Mouse (Mus musculus): ENCODE data around the gene Cfap73. TPM values are rescaled to one million over a fixed set of nuclear protein-coding genes. Genes with fewer than 3 reads are reported as not detected.

The Cfap73 gene
- polyA plus RNA-seq, 1 experiment: 0.15 TPM

DNA sequence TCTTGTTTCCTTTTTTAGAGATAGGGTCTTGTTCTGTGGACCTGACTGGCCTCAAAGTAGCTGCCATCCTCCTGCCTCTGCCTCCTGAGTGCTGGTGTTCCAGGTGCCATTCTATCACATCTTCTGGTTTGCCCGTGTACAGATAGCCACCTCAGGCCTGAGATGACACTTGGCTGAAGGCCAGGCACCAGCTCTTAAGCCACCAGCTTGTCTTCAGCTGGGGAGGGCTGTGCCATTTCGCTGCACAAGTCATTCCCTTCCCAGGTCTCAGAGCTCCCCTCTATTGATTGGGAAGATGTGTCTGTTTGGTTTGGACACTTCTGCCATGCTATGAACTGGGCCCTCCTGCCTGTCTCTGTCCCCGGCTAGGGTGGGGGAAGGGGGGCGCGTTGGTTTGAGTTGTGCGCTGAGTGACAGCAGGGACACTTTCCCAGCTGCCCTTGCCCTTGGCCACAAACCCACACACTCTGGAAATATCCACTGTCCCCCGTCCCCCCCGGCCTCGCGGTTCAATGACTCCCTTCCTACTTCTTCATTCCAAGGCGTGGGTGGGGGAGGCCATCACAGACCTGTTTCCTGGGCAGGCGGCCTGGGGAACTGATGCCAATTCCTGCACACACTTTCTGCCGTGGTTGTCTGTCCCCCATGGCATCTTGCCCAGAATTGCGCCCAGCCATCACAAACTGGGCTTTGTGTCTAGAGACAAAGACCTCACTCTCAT is 9.5 kb upstream of the Cfap73 start:
- no peaks in the 10 kb centered on the region for H3K27me3 ChIP-seq (ENCODE audit: control insufficient read depth, insufficient read depth, low read length)
- no peaks in the 10 kb centered on the region for H3K36me3 ChIP-seq (ENCODE audit: control insufficient read depth, insufficient read depth, low read length)
- no peak for DNase-seq
- no peak overlapping the region for H3K27ac ChIP-seq (ENCODE audit: control insufficient read depth, insufficient read depth, low read length)
- 39% methylated on average over 14 of the region's 14 CpGs for WGBS
- no peak for TF ChIP-seq CTCF (IDR thresholded peaks at IDR 0.05; ENCODE audit: borderline replicate concordance, control insufficient read depth, extremely low read depth, insufficient read depth, low read length, poor library complexity)
- no peak for TF ChIP-seq POLR2A (IDR thresholded peaks at IDR 0.05; ENCODE audit: control insufficient read depth, extremely low read depth, insufficient read depth, low read length, poor library complexity)
- no peak overlapping the region for H3K4me3 ChIP-seq (ENCODE audit: control insufficient read depth, insufficient read depth, low read length)
- H3K4me1 ChIP-seq (replicated peaks; ENCODE audit: control insufficient read depth, insufficient read depth, low read length): peaks cover 29% of the 10 kb centered on the region

DNA sequence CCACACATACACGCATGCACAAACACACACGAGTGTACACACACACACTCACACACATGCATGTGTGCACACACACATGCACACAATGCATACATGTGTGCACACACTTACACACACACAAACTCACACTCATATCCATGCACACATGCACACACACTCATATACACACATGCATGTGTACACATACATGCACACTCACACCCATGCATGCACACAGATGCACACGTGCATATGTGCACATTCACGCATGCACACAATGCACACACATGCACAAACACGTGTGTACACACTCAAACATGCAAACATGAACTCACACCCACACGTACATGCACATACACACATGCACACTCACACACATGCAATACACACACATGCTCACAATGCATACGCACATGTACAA is 6.1 kb upstream of the Cfap73 start:
- WGBS: 97% methylated on average over 7 of the region's 7 CpGs
- peaks cover 7% of the 10 kb centered on the region for H3K4me1 ChIP-seq (replicated peaks; ENCODE audit: control insufficient read depth, insufficient read depth, low read length)
- no peaks in the 10 kb centered on the region for H3K27me3 ChIP-seq (ENCODE audit: control insufficient read depth, insufficient read depth, low read length)

DNA sequence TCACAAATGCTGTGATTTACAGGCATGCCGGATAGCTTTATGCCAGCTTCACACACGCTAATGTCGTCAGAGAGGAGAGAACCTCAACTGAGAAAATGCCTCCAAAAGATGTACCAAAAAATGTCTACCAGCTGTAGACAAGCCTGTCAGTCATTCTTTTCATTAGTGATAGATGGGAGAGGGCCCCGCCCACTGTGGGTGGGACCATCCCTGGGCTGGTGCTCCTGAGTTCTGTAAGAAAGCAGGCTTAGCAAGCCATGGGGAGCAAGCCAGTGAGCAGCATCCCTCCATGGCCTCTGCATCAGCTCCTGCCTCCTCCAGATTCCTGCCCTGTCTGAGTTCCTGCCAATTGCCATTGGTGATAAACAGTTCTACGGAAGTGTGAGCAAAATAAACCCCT is 1.6 kb upstream of the Cfap73 start:
- 94% methylated on average over 5 of the region's 5 CpGs for WGBS
- TF ChIP-seq POLR2A (IDR thresholded peaks at IDR 0.05; ENCODE audit: control insufficient read depth, extremely low read depth, insufficient read depth, low read length, poor library complexity) (no peak), CTCF (IDR thresholded peaks at IDR 0.05; ENCODE audit: borderline replicate concordance, control insufficient read depth, extremely low read depth, insufficient read depth, low read length, poor library complexity) (no peak)
- Histone ChIP-seq H3K27me3 (ENCODE audit: control insufficient read depth, insufficient read depth, low read length) (no peaks in the 10 kb centered on the region), H3K27ac (ENCODE audit: control insufficient read depth, insufficient read depth, low read length) (no peak overlapping the region), H3K4me3 (ENCODE audit: control insufficient read depth, insufficient read depth, low read length) (no peak overlapping the region), H3K4me1 (replicated peaks; ENCODE audit: control insufficient read depth, insufficient read depth, low read length) (peaks cover 8% of the 10 kb centered on the region), H3K36me3 (ENCODE audit: control insufficient read depth, insufficient read depth, low read length) (no peaks in the 10 kb centered on the region)
- DNase-seq: no peak

More for the DNA sequence above, 6.1 kb upstream of the Cfap73 start:
- no peak overlapping the region for H3K4me3 ChIP-seq (ENCODE audit: control insufficient read depth, insufficient read depth, low read length)
- DNase-seq: no peak
- no peak for TF ChIP-seq CTCF (IDR thresholded peaks at IDR 0.05; ENCODE audit: borderline replicate concordance, control insufficient read depth, extremely low read depth, insufficient read depth, low read length, poor library complexity)
- TF ChIP-seq POLR2A (IDR thresholded peaks at IDR 0.05; ENCODE audit: control insufficient read depth, extremely low read depth, insufficient read depth, low read length, poor library complexity): no peak
- no peaks in the 10 kb centered on the region for H3K36me3 ChIP-seq (ENCODE audit: control insufficient read depth, insufficient read depth, low read length)
- H3K27ac ChIP-seq (ENCODE audit: control insufficient read depth, insufficient read depth, low read length): no peak overlapping the region

DNA sequence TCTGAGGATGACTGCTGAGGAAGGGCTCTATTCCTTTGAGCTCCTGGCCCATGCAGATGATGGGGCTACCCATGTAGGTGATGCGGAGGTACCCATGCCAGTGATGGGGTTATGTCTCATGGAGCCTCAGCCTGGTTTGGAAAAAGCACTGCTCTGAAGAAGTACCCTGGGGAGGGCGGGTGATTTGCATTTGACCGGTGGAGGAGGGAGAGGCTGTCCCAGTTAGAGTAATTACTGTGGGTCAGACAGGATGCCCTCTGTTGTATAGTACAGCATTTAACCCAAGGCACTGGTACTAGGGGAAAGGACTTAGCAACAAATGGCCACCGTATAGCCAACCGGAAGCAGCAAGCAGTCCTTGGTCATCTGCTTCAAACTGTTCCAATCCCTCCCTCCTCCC is 825 bp upstream of the Cfap73 start:
- DNase-seq: no peak
- Histone ChIP-seq H3K4me3 (ENCODE audit: control insufficient read depth, insufficient read depth, low read length) (no peak overlapping the region), H3K36me3 (ENCODE audit: control insufficient read depth, insufficient read depth, low read length) (no peaks in the 10 kb centered on the region), H3K4me1 (replicated peaks; ENCODE audit: control insufficient read depth, insufficient read depth, low read length) (peaks cover 16% of the 10 kb centered on the region), H3K27ac (ENCODE audit: control insufficient read depth, insufficient read depth, low read length) (no peak overlapping the region), H3K27me3 (ENCODE audit: control insufficient read depth, insufficient read depth, low read length) (no peaks in the 10 kb centered on the region)
- 64% methylated on average over 5 of the region's 5 CpGs for WGBS
- no peak for TF ChIP-seq POLR2A (IDR thresholded peaks at IDR 0.05; ENCODE audit: control insufficient read depth, extremely low read depth, insufficient read depth, low read length, poor library complexity)
- TF ChIP-seq CTCF (IDR thresholded peaks at IDR 0.05; ENCODE audit: borderline replicate concordance, control insufficient read depth, extremely low read depth, insufficient read depth, low read length, poor library complexity): no peak

DNA sequence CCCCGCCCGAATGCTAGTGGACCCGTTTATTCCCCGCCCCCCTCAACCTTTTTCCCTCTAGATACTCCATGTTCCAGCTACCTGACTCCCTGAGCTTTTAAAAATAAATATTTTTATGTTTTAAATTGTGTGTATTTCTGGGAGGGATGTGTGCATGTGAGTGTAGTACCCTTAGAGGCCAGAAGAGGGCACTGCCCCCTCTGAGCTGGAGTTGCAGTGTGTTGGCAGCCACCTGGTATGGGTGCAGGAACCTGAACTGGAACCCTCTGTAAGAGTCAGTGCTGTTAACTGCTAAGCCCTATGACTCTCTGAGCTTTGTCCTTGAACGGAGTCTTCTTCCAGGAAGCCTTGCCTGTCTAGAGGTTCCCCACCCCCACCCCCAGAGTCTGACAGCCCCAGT is 2.1 kb downstream of the Cfap73 start:
- Histone ChIP-seq H3K27me3 (ENCODE audit: control insufficient read depth, insufficient read depth, low read length) (no peaks in the 10 kb centered on the region), H3K4me3 (ENCODE audit: control insufficient read depth, insufficient read depth, low read length) (no peak overlapping the region), H3K27ac (ENCODE audit: control insufficient read depth, insufficient read depth, low read length) (no peak overlapping the region), H3K4me1 (replicated peaks; ENCODE audit: control insufficient read depth, insufficient read depth, low read length) (peaks cover 39% of the 10 kb centered on the region), H3K36me3 (ENCODE audit: control insufficient read depth, insufficient read depth, low read length) (peaks cover 13% of the 10 kb centered on the region)
- TF ChIP-seq CTCF (IDR thresholded peaks at IDR 0.05; ENCODE audit: borderline replicate concordance, control insufficient read depth, extremely low read depth, insufficient read depth, low read length, poor library complexity) (peak; percentile 30; the same call in 1 of the 2 replicates), POLR2A (IDR thresholded peaks at IDR 0.05; ENCODE audit: control insufficient read depth, extremely low read depth, insufficient read depth, low read length, poor library complexity) (no peak)
- WGBS: 93% methylated on average over 5 of the region's 5 CpGs
- DNase-seq: no peak

DNA sequence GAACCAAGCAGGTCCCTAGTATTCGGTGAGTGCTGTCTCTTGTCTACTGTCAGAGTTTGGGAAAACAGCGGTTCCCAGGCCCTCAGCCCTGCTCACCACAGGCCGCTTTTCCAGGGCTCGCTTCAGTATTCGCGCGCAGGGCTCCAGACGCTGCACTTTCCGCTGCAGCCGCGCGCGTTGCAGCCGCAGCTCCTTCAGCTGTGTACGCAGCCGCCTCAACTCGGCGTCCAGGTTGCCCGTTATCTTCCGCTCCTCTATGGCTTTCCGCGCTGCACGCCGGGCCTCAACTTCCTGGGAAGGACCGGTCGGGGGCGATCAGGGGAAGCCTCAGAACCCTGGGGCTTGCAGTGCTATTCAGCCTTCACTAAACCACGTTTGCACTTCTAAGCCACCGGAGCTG is 2.9 kb downstream of the Cfap73 start:
- Histone ChIP-seq H3K36me3 (ENCODE audit: control insufficient read depth, insufficient read depth, low read length) (peaks cover 21% of the 10 kb centered on the region), H3K4me3 (ENCODE audit: control insufficient read depth, insufficient read depth, low read length) (peak overlapping the region; percentile 27), H3K27me3 (ENCODE audit: control insufficient read depth, insufficient read depth, low read length) (no peaks in the 10 kb centered on the region), H3K27ac (ENCODE audit: control insufficient read depth, insufficient read depth, low read length) (peak overlapping the region; percentile 73; the same call in 1 of the 2 replicates), H3K4me1 (replicated peaks; ENCODE audit: control insufficient read depth, insufficient read depth, low read length) (peaks cover 39% of the 10 kb centered on the region)
- TF ChIP-seq CTCF (IDR thresholded peaks at IDR 0.05; ENCODE audit: borderline replicate concordance, control insufficient read depth, extremely low read depth, insufficient read depth, low read length, poor library complexity) (no peak), POLR2A (IDR thresholded peaks at IDR 0.05; ENCODE audit: control insufficient read depth, extremely low read depth, insufficient read depth, low read length, poor library complexity) (peak; percentile 18; the same call in 1 of the 2 replicates)
- WGBS: 7% methylated on average over 29 of the region's 29 CpGs
- DNase-seq: peak; percentile 60
